ENCODE assay signal across 16 mouse cellular contexts in genomic region chr4:40820024-40820423, GRCm38 (mm10). TPM values are rescaled to one million over a fixed set of nuclear protein-coding genes. Genes with fewer than 3 reads are reported as not detected.
DNase-seq lines count a peak whose midpoint lies in the region; ATAC-seq lines count a peak whose summit lies in the region.
"Had no signal": no experiment of that assay in that cellular context is flagged by ENCODE, and none has a peak within 500 bp of the region (broad histone marks: within the 10 kb centered on the region; RNA-seq: fewer than 3 reads in every experiment).

No protein-coding gene starts in this region.

- H3K4me1 ChIP-seq in liver, embryonic 11.5 days (replicated peaks; ENCODE audit: control insufficient read depth, insufficient read depth, low read length), result peaks cover 37% of the 10 kb centered on the region
- H3K4me1 ChIP-seq: hindbrain, embryonic 15.5 days had no signal

- H3K36me3 ChIP-seq in liver, embryonic 11.5 days (ENCODE audit: control insufficient read depth, insufficient read depth, low read length), result peaks cover 7% of the 10 kb centered on the region; the same call in 1 of the 2 replicates
- H3K36me3 ChIP-seq: hindbrain, embryonic 15.5 days had no signal

- no peak overlapping the region for H3K4me2 ChIP-seq in liver, embryonic 11.5 days
- H3K4me2 ChIP-seq: hindbrain, embryonic 15.5 days had no signal

- H3K9me3 ChIP-seq in liver, embryonic 11.5 days (ENCODE audit: control insufficient read depth, low read length), result no peaks in the 10 kb centered on the region
- H3K9me3 ChIP-seq: hindbrain, embryonic 15.5 days had no signal

- H3K9ac ChIP-seq in liver, embryonic 11.5 days (ENCODE audit: low read depth, low read length), result no peak overlapping the region
- H3K9ac ChIP-seq: hindbrain, embryonic 15.5 days had no signal

- 0 out of 2 replicates have a peak, but pooled peaks have one; percentile 26 for ATAC-seq in erythroblast, adult 5-6 weeks (replicated peaks; ENCODE audit: low FRiP score, poor library complexity, severe bottlenecking)
- peak; percentile 78 for ATAC-seq in liver, embryonic 11.5 days (replicated peaks; ENCODE audit: low FRiP score)
- ATAC-seq in megakaryocyte-erythroid progenitor cell, adult 5-6 weeks (replicated peaks; ENCODE audit: low FRiP score, low TSS enrichment, poor library complexity, severe bottlenecking), result peak; percentile 47
- ATAC-seq: forebrain, embryonic 14.5 days; intestine, embryonic 16.5 days; lung, postnatal 0 days had no signal

- no peak overlapping the region for H3K4me3 ChIP-seq in liver, embryonic 11.5 days (ENCODE audit: low read depth, low read length)
- H3K4me3 ChIP-seq: hindbrain, embryonic 15.5 days had no signal

- 68% methylated on average over 4 of the region's 4 CpGs for WGBS in liver, embryonic 11.5 days

- peak; percentile 14 for DNase-seq in retina, postnatal 1 day
- no peak for DNase-seq in retina, embryonic 14.5 days (ENCODE audit: low spot score)
- DNase-seq in liver, embryonic 11.5 days (ENCODE audit: low spot score), result no peak
- DNase-seq in lung, postnatal 25 days (ENCODE audit: low spot score), result no peak
- DNase-seq in frontal cortex, adult 2 months (ENCODE audit: extremely low spot score in 1 of 2, low spot score in 1 of 2), result no peak
- DNase-seq: cerebellum, adult 18-20 months; cerebellum, postnatal 36 days; kidney, postnatal 14 days; layer of hippocampus, adult 9-11 months; thymus, postnatal 4 days had no signal

- H3K27me3 ChIP-seq in liver, embryonic 11.5 days (replicated peaks; ENCODE audit: control insufficient read depth, insufficient read depth, low read length), result no peaks in the 10 kb centered on the region
- H3K27me3 ChIP-seq: hindbrain, embryonic 15.5 days had no signal

- H3K27ac ChIP-seq in liver, embryonic 11.5 days (ENCODE audit: low read depth, low read length), result no peak overlapping the region
- H3K27ac ChIP-seq: hindbrain, embryonic 15.5 days had no signal

RNA-seq across cellular contexts. Expression of gene B4galt1, which starts 33.8 kb away (rescaled TPM):
- 34.5 and 42.3 TPM in 2 replicates for total RNA-seq in erythroblast, adult 5-6 weeks (2015; ENCODE audit: low replicate concordance)
- total RNA-seq in erythroblast, adult 5-6 weeks (2017; ENCODE audit: low replicate concordance), result 29.7 and 31.4 TPM in 2 replicates
- polyA plus RNA-seq in liver, embryonic 11.5 days (2014; fragmentation: Nextera tagmentation; extraction: Ambion mirVana), result 49.0 and 50.4 TPM in 2 replicates
- total RNA-seq in megakaryocyte-erythroid progenitor cell, adult 5-6 weeks (2014; fragmentation: Nextera tagmentation), result 30.8 and 35.1 TPM in 2 replicates
- total RNA-seq in megakaryocyte-erythroid progenitor cell, adult 5-6 weeks (2017), result 14.4 and 20.5 TPM in 2 replicates
- polyA plus RNA-seq in frontal cortex, adult 2 months (2012; rRNA removed), result 4.7 and 5.2 TPM in 2 replicates

Comparison
In these comparisons a context has a peak if more than half of its experiments do, and no peak if none do; other contexts are left out.
1. ATAC-seq: peak in every context shown above with its lines; median percentile 78 in liver, embryonic 11.5 days; 47 in megakaryocyte-erythroid progenitor cell, adult 5-6 weeks; 26 in erythroblast, adult 5-6 weeks.